Mouse (Mus musculus) layer of hippocampus, adult 9-11 months (tissue): ENCODE results near the gene Kdelc1.

Experiments used
- DNase-seq: peaks from one replicate; pipeline ENCODE4 v3.0.0; 2022

Kdelc1 gene

GRCm38 (mm10) chr1:44118239-44119054 lies at the start of gene Kdelc1, which contains the start of gene Bivm:
Gene Kdelc1, minus strand, starts transcription at chr1:44118808.
Gene Bivm, plus strand, starts transcription at chr1:44118957.
- DNase-seq = peak; percentile 98

GRCm38 (mm10) chr1:44167859-44168383 lies 49.3 kb upstream of the Kdelc1 start:
- DNase-seq = no peak

GRCm38 (mm10) chr1:44162389-44162788 lies 43.8 kb upstream of the Kdelc1 start:
- no peak for DNase-seq

- no peak for DNase-seq
These were observed 43.2 kb upstream of the Kdelc1 start for GRCm38 (mm10) chr1:44161818-44162217.

- no peak for DNase-seq
These were observed 39.7 kb upstream of the Kdelc1 start for GRCm38 (mm10) chr1:44158317-44158716.

GRCm38 (mm10) chr1:44155287-44155686 lies 36.7 kb upstream of the Kdelc1 start:
- DNase-seq = no peak

GRCm38 (mm10) chr1:44148706-44149105 lies 30.1 kb upstream of the Kdelc1 start:
- no peak for DNase-seq

GRCm38 (mm10) chr1:44147563-44148381 lies 29.2 kb upstream of the Kdelc1 start, which contains the start of gene Ercc5:
Gene Ercc5, plus strand, starts transcription at chr1:44147744.
- DNase-seq = peak; percentile 89

- DNase-seq = no peak
These were observed 24.1 kb upstream of the Kdelc1 start for GRCm38 (mm10) chr1:44142747-44143146.

GRCm38 (mm10) chr1:44140232-44140631 lies 21.6 kb upstream of the Kdelc1 start:
- DNase-seq = no peak

GRCm38 (mm10) chr1:44129929-44130581 lies 11.4 kb upstream of the Kdelc1 start:
- DNase-seq = no peak

GRCm38 (mm10) chr1:44125590-44125989 lies 7.0 kb upstream of the Kdelc1 start:
- no peak for DNase-seq

- DNase-seq = no peak
These were observed 3.6 kb upstream of the Kdelc1 start for GRCm38 (mm10) chr1:44122256-44122655.

GRCm38 (mm10) chr1:44120074-44120406 lies 1.4 kb upstream of the Kdelc1 start:
- no peak for DNase-seq

GRCm38 (mm10) chr1:44119201-44120073 lies 829 bp upstream of the Kdelc1 start:
- peak; percentile 87 for DNase-seq

- no peak for DNase-seq
These were observed 1.0 kb downstream of the Kdelc1 start for GRCm38 (mm10) chr1:44117571-44117970.

- DNase-seq = no peak
These were observed 15.7 kb downstream of the Kdelc1 start for GRCm38 (mm10) chr1:44102939-44103338.

GRCm38 (mm10) chr1:44102259-44102717 lies 16.3 kb downstream of the Kdelc1 start, which contains the start of gene Tex30:
Gene Tex30, minus strand, starts transcription at chr1:44102441.
- DNase-seq = peak; percentile 92

- peak; percentile 18 for DNase-seq
These were observed 17.0 kb downstream of the Kdelc1 start for GRCm38 (mm10) chr1:44101448-44102225.

GRCm38 (mm10) chr1:44064625-44065024 lies 54.0 kb downstream of the Kdelc1 start:
- peak; percentile 51 for DNase-seq

- no peak for DNase-seq
These were observed 55.2 kb downstream of the Kdelc1 start for GRCm38 (mm10) chr1:44063439-44063838.
